Mouse (Mus musculus): Measurements from ENCODE around the gene Cmtr1.
"Not testable (repeated sequence)": the region's sequence is repeated elsewhere in the genome, so short reads cannot be mapped to it uniquely, and the experiment has no call there.

Gene Cmtr1

GRCm38 (mm10) chr17:29660076-29660761 lies at the start of gene Cmtr1:
TSS of gene Cmtr1 (plus strand) at chr17:29660595.
- DNase-seq (ENCODE audit: low read depth), result peak; percentile 73

GRCm38 (mm10) chr17:29613453-29613852 lies 46.9 kb upstream of the Cmtr1 start:
- DNase-seq (ENCODE audit: low read depth), result not testable (repeated sequence)

- DNase-seq (ENCODE audit: low read depth), result peak; percentile 83
These were observed 46.0 kb upstream of the Cmtr1 start, which contains the start of the genes Rnf8 and Gm28043 for GRCm38 (mm10) chr17:29614115-29615023. TSS of gene Rnf8 (plus strand) at chr17:29614790. TSS of gene Gm28043 (plus strand) at chr17:29614876.

- no peak for DNase-seq (ENCODE audit: low read depth)
These were observed 45.3 kb upstream of the Cmtr1 start for GRCm38 (mm10) chr17:29615024-29615551.

- DNase-seq (ENCODE audit: low read depth), result no peak
These were observed 44.8 kb upstream of the Cmtr1 start for GRCm38 (mm10) chr17:29615616-29616015.

- no peak for DNase-seq (ENCODE audit: low read depth)
These were observed 41.2 kb upstream of the Cmtr1 start for GRCm38 (mm10) chr17:29619231-29619630.

- no peak for DNase-seq (ENCODE audit: low read depth)
These were observed 36.9 kb upstream of the Cmtr1 start for GRCm38 (mm10) chr17:29623488-29623887.

GRCm38 (mm10) chr17:29627285-29627684 lies 33.1 kb upstream of the Cmtr1 start:
- DNase-seq (ENCODE audit: low read depth), result no peak

GRCm38 (mm10) chr17:29628946-29629345 lies 31.4 kb upstream of the Cmtr1 start:
- no peak for DNase-seq (ENCODE audit: low read depth)

- no peak for DNase-seq (ENCODE audit: low read depth)
These were observed 30.8 kb upstream of the Cmtr1 start for GRCm38 (mm10) chr17:29629620-29630019.

GRCm38 (mm10) chr17:29632312-29632711 lies 28.1 kb upstream of the Cmtr1 start:
- DNase-seq (ENCODE audit: low read depth), result no peak

- no peak for DNase-seq (ENCODE audit: low read depth)
These were observed 24.9 kb upstream of the Cmtr1 start for GRCm38 (mm10) chr17:29635492-29635891.

GRCm38 (mm10) chr17:29636118-29636517 lies 24.3 kb upstream of the Cmtr1 start:
- DNase-seq (ENCODE audit: low read depth), result no peak

- DNase-seq (ENCODE audit: low read depth), result no peak
These were observed 23.0 kb upstream of the Cmtr1 start for GRCm38 (mm10) chr17:29637377-29637776.

GRCm38 (mm10) chr17:29637895-29638294 lies 22.5 kb upstream of the Cmtr1 start:
- DNase-seq (ENCODE audit: low read depth), result peak; percentile 37

- no peak for DNase-seq (ENCODE audit: low read depth)
These were observed 19.4 kb upstream of the Cmtr1 start for GRCm38 (mm10) chr17:29640971-29641370.

GRCm38 (mm10) chr17:29642219-29642618 lies 18.2 kb upstream of the Cmtr1 start:
- no peak for DNase-seq (ENCODE audit: low read depth)

- DNase-seq (ENCODE audit: low read depth), result no peak
These were observed 2.1 kb upstream of the Cmtr1 start for GRCm38 (mm10) chr17:29658249-29658648.

- no peak for DNase-seq (ENCODE audit: low read depth)
These were observed 482 bp downstream of the Cmtr1 start for GRCm38 (mm10) chr17:29660762-29661391.

GRCm38 (mm10) chr17:29662145-29662544 lies 1.8 kb downstream of the Cmtr1 start:
- no peak for DNase-seq (ENCODE audit: low read depth)

GRCm38 (mm10) chr17:29668051-29668986 lies 7.9 kb downstream of the Cmtr1 start:
- no peak for DNase-seq (ENCODE audit: low read depth)

Measured in fibroblast of lung, adult 2 months (primary cell).